Mouse (Mus musculus): ENCODE results near the gene Syt11. TPM values are rescaled to one million over a fixed set of nuclear protein-coding genes. Genes with fewer than 3 reads are reported as not detected.
A peak's percentile ranks its signal among the peaks of the same experiment; 100 is the strongest.

Syt11 gene
- polyA plus RNA-seq, 1 experiment from 2014 or later, result 8.1 TPM

DNA sequence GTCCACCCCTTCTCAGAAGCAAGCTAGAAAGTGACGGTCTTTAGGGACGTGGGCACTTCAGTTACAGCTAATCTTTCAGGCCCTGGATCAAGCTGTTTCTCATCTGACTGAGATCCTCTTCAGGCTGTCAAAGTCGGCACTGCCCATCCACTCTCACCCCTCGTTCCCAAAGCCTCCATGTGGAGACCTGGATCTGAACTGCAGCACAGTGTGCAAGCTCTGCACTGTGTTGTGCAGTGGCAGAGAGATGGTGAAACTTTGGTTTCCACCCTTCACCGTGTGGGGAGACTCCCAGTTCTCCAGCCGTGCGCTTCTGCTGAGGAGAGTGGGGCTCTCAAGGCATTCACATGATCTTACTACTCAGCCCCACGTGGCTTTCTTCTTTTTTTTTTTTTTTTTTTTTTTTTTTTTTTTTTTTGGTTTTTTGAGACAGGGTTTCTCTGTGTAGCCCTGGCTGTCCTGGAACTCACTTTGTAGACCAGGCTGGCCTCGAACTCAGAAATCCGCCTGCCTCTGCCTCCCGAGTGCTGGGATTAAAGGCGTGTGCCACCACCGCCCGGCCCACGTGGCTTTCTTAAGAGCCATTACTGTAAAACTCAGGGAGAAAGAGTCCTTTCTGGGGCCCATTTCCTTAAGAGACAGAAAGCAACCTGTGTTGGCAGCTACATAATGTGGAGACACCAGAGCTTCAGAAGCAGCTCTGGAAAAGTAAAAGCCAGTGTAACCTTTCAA is 28.7 kb downstream of the Syt11 start:
- 83% methylated on average over 14 of the region's 15 CpGs for WGBS
- no peak for ATAC-seq (ENCODE audit: low read depth)

GRCm38 (mm10) chr3:88745534-88745933 is 29.4 kb downstream of the Syt11 start:
- ATAC-seq (ENCODE audit: low read depth), result no peak
- H3K27me3 ChIP-seq (ENCODE audit: control insufficient read depth, insufficient read depth, low read depth, low read length), result no peaks in the 10 kb centered on the region
- H3K27ac ChIP-seq (ENCODE audit: low read length), result no peak overlapping the region
- no peak overlapping the region for H3K9ac ChIP-seq (ENCODE audit: low read length)
- no peak overlapping the region for H3K4me2 ChIP-seq (ENCODE audit: low read depth, low read length)
- no peaks in the 10 kb centered on the region for H3K4me1 ChIP-seq (replicated peaks; ENCODE audit: control insufficient read depth, insufficient read depth, low read length)
- H3K4me3 ChIP-seq (ENCODE audit: low read length), result no peak overlapping the region
- peaks cover 9% of the 10 kb centered on the region for H3K36me3 ChIP-seq (ENCODE audit: control insufficient read depth, insufficient read depth, low read length)
- peaks cover 6% of the 10 kb centered on the region for H3K9me3 ChIP-seq (ENCODE audit: control insufficient read depth, low read length)
- WGBS, result 80% methylated on average over 9 of the region's 9 CpGs

More for the DNA sequence above, 28.7 kb downstream of the Syt11 start:
- H3K4me2 ChIP-seq (ENCODE audit: low read depth, low read length), result no peak overlapping the region
- H3K36me3 ChIP-seq (ENCODE audit: control insufficient read depth, insufficient read depth, low read length), result peaks cover 9% of the 10 kb centered on the region
- no peaks in the 10 kb centered on the region for H3K4me1 ChIP-seq (replicated peaks; ENCODE audit: control insufficient read depth, insufficient read depth, low read length)
- H3K27ac ChIP-seq (ENCODE audit: low read length), result no peak overlapping the region
- H3K27me3 ChIP-seq (ENCODE audit: control insufficient read depth, insufficient read depth, low read depth, low read length), result no peaks in the 10 kb centered on the region
- H3K9ac ChIP-seq (ENCODE audit: low read length), result no peak overlapping the region
- H3K4me3 ChIP-seq (ENCODE audit: low read length), result no peak overlapping the region
- H3K9me3 ChIP-seq (ENCODE audit: control insufficient read depth, low read length), result peaks cover 6% of the 10 kb centered on the region

DNA sequence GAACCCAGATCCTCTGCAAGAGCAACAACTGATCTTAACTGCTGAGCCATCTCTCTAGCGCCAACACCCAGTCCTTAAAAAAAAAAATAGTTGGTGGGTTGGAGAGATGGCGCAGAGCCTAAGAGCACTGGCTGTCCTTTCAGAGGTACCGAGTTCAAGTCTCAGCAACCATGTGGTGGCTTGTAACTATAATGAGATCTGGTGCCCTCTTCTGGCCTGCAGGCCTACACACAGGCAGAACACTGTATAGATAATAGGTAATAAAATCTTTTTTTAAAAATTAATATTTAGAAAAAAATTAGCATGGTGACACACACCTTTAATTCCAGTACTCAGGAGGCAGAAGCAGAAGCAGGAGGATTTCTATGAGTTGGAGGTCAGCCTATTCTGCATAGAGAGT is 34.8 kb downstream of the Syt11 start:
- WGBS, result 94% methylated on average over 3 of the region's 3 CpGs
- H3K27me3 ChIP-seq (ENCODE audit: control insufficient read depth, insufficient read depth, low read depth, low read length), result no peaks in the 10 kb centered on the region
- ATAC-seq (ENCODE audit: low read depth), result no peak
- H3K27ac ChIP-seq (ENCODE audit: low read length), result no peak overlapping the region
- no peaks in the 10 kb centered on the region for H3K4me1 ChIP-seq (replicated peaks; ENCODE audit: control insufficient read depth, insufficient read depth, low read length)
- H3K9me3 ChIP-seq (ENCODE audit: control insufficient read depth, low read length), result no peaks in the 10 kb centered on the region
- H3K9ac ChIP-seq (ENCODE audit: low read length), result no peak overlapping the region
- no peak overlapping the region for H3K4me2 ChIP-seq (ENCODE audit: low read depth, low read length)
- no peaks in the 10 kb centered on the region for H3K36me3 ChIP-seq (ENCODE audit: control insufficient read depth, insufficient read depth, low read length)
- no peak overlapping the region for H3K4me3 ChIP-seq (ENCODE audit: low read length)

GRCm38 (mm10) chr3:88738641-88739040 is 36.3 kb downstream of the Syt11 start:
- 34% methylated on average over 3 of the region's 3 CpGs for WGBS
- Histone ChIP-seq H3K36me3 (ENCODE audit: control insufficient read depth, insufficient read depth, low read length) (no peaks in the 10 kb centered on the region), H3K9ac (ENCODE audit: low read length) (no peak overlapping the region), H3K9me3 (ENCODE audit: control insufficient read depth, low read length) (no peaks in the 10 kb centered on the region), H3K4me3 (ENCODE audit: low read length) (no peak overlapping the region), H3K4me1 (replicated peaks; ENCODE audit: control insufficient read depth, insufficient read depth, low read length) (no peaks in the 10 kb centered on the region), H3K27ac (ENCODE audit: low read length) (no peak overlapping the region), H3K27me3 (ENCODE audit: control insufficient read depth, insufficient read depth, low read depth, low read length) (no peaks in the 10 kb centered on the region), H3K4me2 (ENCODE audit: low read depth, low read length) (no peak overlapping the region)
- no peak for ATAC-seq (ENCODE audit: low read depth)

DNA sequence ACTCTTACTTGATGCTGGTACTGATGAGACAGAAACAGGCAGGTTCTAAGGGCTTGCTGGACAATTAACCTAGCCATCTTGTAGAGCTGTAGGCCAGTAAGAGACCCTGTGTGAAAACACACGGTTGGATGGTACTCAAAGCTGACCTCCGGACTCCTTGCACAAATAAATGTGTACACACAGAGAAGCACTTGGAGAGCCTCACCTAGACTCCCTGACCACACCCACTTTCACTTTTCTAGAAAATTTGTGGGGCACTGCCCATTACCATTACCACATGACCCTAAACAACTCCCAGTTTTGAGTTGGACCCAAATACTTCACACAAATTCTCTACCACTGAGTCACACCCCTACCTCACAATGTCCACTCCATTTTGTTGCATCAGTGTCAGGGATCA is 38.4 kb downstream of the Syt11 start:
- H3K9me3 ChIP-seq (ENCODE audit: control insufficient read depth, low read length), result no peaks in the 10 kb centered on the region
- H3K4me2 ChIP-seq (ENCODE audit: low read depth, low read length), result no peak overlapping the region
- H3K4me1 ChIP-seq (replicated peaks; ENCODE audit: control insufficient read depth, insufficient read depth, low read length), result no peaks in the 10 kb centered on the region
- H3K9ac ChIP-seq (ENCODE audit: low read length), result no peak overlapping the region
- no peaks in the 10 kb centered on the region for H3K27me3 ChIP-seq (ENCODE audit: control insufficient read depth, insufficient read depth, low read depth, low read length)
- no peak overlapping the region for H3K27ac ChIP-seq (ENCODE audit: low read length)
- ATAC-seq (ENCODE audit: low read depth), result peak; percentile 38; the same call in 1 of the 2 replicates
- 53% methylated on average over 2 of the region's 2 CpGs for WGBS
- H3K4me3 ChIP-seq (ENCODE audit: low read length), result no peak overlapping the region
- H3K36me3 ChIP-seq (ENCODE audit: control insufficient read depth, insufficient read depth, low read length), result no peaks in the 10 kb centered on the region

DNA sequence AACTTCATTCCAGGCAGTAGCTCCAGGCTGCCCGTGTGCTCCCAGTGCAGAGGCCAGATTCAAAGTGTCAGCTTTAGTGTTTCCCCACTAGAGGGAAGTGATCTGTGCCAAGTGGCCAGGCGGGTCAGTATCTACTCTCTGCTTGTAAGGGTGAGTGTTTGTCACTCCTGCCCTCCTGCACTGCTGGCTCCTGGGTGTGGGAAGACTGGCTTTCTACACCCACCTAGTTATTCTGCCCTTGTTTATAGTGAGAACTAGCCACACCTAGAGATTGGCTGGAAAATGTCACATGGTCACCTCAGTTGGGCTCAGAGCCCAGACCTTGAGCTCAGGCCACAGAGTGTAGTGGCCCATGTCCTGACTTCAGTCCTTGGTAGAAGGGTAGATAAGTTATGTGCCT is 55.9 kb downstream of the Syt11 start:
- Histone ChIP-seq H3K36me3 (ENCODE audit: control insufficient read depth, insufficient read depth, low read length) (peaks cover 20% of the 10 kb centered on the region), H3K4me2 (ENCODE audit: low read depth, low read length) (no peak overlapping the region; the same call in 1 of the 2 replicates), H3K4me1 (replicated peaks; ENCODE audit: control insufficient read depth, insufficient read depth, low read length) (peaks cover 17% of the 10 kb centered on the region), H3K9me3 (ENCODE audit: control insufficient read depth, low read length) (0 out of 2 replicates have a peak, but pooled peaks cover 3% of the 10 kb centered on the region), H3K27ac (ENCODE audit: low read length) (peak overlapping the region; percentile 49; the same call in 1 of the 2 replicates), H3K9ac (ENCODE audit: low read length) (no peak overlapping the region; the same call in 1 of the 2 replicates), H3K27me3 (ENCODE audit: control insufficient read depth, insufficient read depth, low read depth, low read length) (no peaks in the 10 kb centered on the region), H3K4me3 (ENCODE audit: low read length) (no peak overlapping the region)
- ATAC-seq (ENCODE audit: low read depth), result peak; percentile 68
- 51% methylated on average over 2 of the region's 2 CpGs for WGBS

GRCm38 (mm10) chr3:88717831-88718230 is 57.1 kb downstream of the Syt11 start:
- Histone ChIP-seq H3K36me3 (ENCODE audit: control insufficient read depth, insufficient read depth, low read length) (peaks cover 19% of the 10 kb centered on the region), H3K9me3 (ENCODE audit: control insufficient read depth, low read length) (no peaks in the 10 kb centered on the region), H3K27me3 (ENCODE audit: control insufficient read depth, insufficient read depth, low read depth, low read length) (no peaks in the 10 kb centered on the region), H3K4me2 (ENCODE audit: low read depth, low read length) (peak overlapping the region; percentile 80), H3K4me1 (replicated peaks; ENCODE audit: control insufficient read depth, insufficient read depth, low read length) (peaks cover 17% of the 10 kb centered on the region), H3K4me3 (ENCODE audit: low read length) (peak overlapping the region; percentile 36), H3K27ac (ENCODE audit: low read length) (0 out of 2 replicates have a peak overlapping the region, but pooled peaks have one; percentile 25), H3K9ac (ENCODE audit: low read length) (peak overlapping the region; percentile 52)
- WGBS, result 20% methylated on average over 1 of the region's 1 CpGs
- ATAC-seq (ENCODE audit: low read depth), result no peak

DNA sequence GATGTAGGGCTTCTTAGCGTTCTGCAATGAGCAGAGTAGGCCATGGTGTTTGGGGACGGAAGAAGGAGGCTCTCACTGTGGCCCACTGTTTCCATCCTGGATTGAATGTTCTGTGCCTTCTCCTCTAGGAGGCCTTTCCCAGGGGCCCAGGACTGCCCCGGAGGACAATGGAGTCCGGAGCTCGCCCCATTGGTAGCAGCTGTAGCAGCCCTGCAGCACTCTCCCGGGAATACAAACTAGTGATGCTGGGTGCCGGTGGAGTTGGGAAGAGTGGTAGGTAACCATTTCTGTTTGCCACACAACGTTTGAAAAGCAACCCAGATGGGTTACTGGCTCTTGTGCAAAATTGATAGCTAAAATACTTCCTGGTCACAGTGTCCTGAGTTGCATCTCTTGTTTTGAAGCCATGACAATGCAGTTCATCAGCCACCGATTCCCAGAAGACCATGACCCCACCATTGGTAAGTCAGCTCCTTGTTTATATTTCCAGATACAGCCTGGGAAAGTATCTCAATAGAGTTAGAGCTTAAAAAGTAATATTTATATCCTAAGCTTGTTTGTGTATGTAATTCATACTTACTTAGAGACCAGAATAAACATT is 57.7 kb downstream of the Syt11 start:
- Histone ChIP-seq H3K4me3 (ENCODE audit: low read length) (peak overlapping the region; percentile 92), H3K9me3 (ENCODE audit: control insufficient read depth, low read length) (no peaks in the 10 kb centered on the region), H3K36me3 (ENCODE audit: control insufficient read depth, insufficient read depth, low read length) (peaks cover 22% of the 10 kb centered on the region), H3K4me2 (ENCODE audit: low read depth, low read length) (peak overlapping the region; percentile 80), H3K27me3 (ENCODE audit: control insufficient read depth, insufficient read depth, low read depth, low read length) (no peaks in the 10 kb centered on the region), H3K4me1 (replicated peaks; ENCODE audit: control insufficient read depth, insufficient read depth, low read length) (peaks cover 17% of the 10 kb centered on the region), H3K27ac (ENCODE audit: low read length) (peak overlapping the region; percentile 80), H3K9ac (ENCODE audit: low read length) (peak overlapping the region; percentile 84)
- whole genome bisulfite sequencing, result 3% methylated on average over 9 of the region's 9 CpGs
- ATAC-seq (ENCODE audit: low read depth), result peak; percentile 74

GRCm38 (mm10) chr3:88716399-88717197 is 58.4 kb downstream of the Syt11 start, which contains the start of gene Rit1:
Gene Rit1 (plus strand): TSS chr3:88716838.
- Histone ChIP-seq H3K27me3 (ENCODE audit: control insufficient read depth, insufficient read depth, low read depth, low read length) (no peaks in the 10 kb centered on the region), H3K9me3 (ENCODE audit: control insufficient read depth, low read length) (no peaks in the 10 kb centered on the region), H3K27ac (ENCODE audit: low read length) (peak within 1 kb of the TSS; percentile 80), H3K4me1 (replicated peaks; ENCODE audit: control insufficient read depth, insufficient read depth, low read length) (peaks cover 17% of the 10 kb centered on the region), H3K9ac (ENCODE audit: low read length) (peak within 1 kb of the TSS; percentile 84), H3K36me3 (ENCODE audit: control insufficient read depth, insufficient read depth, low read length) (peaks cover 28% of the 10 kb centered on the region), H3K4me2 (ENCODE audit: low read depth, low read length) (peak within 1 kb of the TSS; percentile 80), H3K4me3 (ENCODE audit: low read length) (peak within 1 kb of the TSS; percentile 92)
- ATAC-seq (ENCODE audit: low read depth), result peak; percentile 97
- WGBS, result 2% methylated on average over 27 of the region's 27 CpGs

Measured in lung, embryonic 16.5 days (tissue).